Mouse (Mus musculus): ENCODE results near the gene Slamf6. TPM values are rescaled to one million over a fixed set of nuclear protein-coding genes. Genes with fewer than 3 reads are reported as not detected.
"Not testable (repeated sequence)": the region's sequence is repeated elsewhere in the genome, so short reads cannot be mapped to it uniquely, and the experiment has no call there.

The Slamf6 gene
- total RNA-seq (2021): under 1 TPM in 1 of 2 experiments, not detected in 1; 0.24 TPM

DNA sequence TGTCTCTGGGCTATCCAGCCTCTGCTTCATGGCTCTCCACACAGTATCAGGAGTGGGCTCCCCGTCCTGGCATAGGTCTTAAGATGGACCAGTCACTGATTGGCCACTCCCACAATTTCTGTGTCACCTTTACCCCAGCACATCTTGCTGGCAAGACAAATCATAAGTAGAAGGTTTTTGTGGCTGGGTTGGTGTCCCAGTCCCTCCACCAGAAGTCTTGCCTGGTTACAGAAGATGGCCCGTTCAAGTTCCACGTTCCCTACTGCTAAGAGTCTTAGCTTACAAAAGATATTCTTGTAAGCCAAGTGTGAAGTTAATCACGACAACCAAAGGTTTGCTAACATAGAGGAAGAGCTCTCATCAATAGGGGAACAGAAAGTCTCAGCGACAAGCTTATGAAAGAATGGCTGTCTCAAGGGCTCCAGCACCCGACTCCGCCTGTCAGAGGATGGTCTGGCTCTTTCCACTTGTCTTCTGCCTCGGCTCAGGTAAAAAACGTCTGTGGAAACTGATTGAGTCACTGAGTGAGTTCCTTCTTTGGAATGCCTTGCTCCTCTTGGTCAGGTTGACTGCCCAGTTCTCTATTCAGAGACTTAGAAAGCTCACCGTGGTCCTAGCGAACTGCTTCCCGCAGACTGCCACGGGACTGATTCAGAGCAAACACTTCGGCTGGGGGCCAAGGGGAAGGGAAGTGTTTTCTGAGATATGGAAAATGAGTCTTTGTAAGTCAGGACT, at the start of gene Slamf6:
Gene Slamf6 (plus strand): TSS at position 211 of the 735 bp plus-strand sequence.
- DNase-seq (ENCODE audit: extremely low spot score in 1 of 2, low spot score in 2 of 2): no peak
- intact Hi-C loops (cut with DNase I): no loop called here

GRCm38 (mm10) chr1:171886989-171887388, 30.3 kb upstream of the Slamf6 start:
- intact Hi-C loops (cut with DNase I): no loop called here
- DNase-seq (ENCODE audit: extremely low spot score in 1 of 2, low spot score in 2 of 2): peak in 1 of 2 experiments; percentile 40

DNA sequence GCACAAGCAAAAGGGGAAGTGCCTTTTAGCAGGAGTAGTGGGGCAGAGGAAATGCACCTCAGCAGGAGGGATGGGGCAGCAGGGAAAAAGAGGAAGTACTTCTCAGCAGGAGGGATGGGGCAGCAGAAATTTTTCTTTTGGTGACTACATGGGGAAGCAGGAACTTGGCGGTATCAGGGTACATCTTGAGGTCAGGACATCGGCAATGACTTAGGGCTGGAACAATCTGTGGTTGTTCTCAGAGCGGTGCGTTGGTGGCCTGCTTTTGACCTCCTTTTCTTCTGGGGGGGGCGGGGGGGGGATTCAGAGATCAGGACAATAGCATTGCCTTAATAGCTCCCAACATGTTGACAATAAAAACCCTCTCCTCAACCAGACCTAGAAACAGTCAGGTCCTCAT, 22.0 kb upstream of the Slamf6 start, which contains the start of gene Gm10521:
Gene Gm10521 (plus strand): TSS at position 301 of the 400 bp plus-strand sequence.
- intact Hi-C loops (cut with DNase I); DNase-seq (ENCODE audit: extremely low spot score in 1 of 2, low spot score in 2 of 2): not testable (repeated sequence)

DNA sequence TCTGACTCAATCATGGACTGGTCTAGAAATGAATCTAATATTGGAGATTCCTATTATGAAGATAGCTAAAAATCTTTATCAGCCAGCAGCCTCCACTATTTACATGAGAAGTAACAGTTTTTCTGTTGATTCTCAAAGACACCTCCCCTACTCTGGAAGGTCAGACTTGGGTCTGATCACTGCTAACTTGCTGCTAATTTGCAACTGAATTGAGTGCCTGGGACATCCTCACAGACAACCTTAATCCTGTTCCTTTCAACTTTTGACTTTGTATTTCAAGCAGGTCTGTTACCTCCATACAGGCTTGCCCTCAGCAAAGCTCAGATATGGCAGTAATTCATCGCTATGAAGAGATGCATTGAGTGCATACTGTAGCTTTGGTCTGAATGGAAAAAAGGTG, 13.3 kb upstream of the Slamf6 start:
- DNase-seq (ENCODE audit: extremely low spot score in 1 of 2, low spot score in 2 of 2): no peak
- intact Hi-C loops (cut with DNase I): no loop called here

DNA sequence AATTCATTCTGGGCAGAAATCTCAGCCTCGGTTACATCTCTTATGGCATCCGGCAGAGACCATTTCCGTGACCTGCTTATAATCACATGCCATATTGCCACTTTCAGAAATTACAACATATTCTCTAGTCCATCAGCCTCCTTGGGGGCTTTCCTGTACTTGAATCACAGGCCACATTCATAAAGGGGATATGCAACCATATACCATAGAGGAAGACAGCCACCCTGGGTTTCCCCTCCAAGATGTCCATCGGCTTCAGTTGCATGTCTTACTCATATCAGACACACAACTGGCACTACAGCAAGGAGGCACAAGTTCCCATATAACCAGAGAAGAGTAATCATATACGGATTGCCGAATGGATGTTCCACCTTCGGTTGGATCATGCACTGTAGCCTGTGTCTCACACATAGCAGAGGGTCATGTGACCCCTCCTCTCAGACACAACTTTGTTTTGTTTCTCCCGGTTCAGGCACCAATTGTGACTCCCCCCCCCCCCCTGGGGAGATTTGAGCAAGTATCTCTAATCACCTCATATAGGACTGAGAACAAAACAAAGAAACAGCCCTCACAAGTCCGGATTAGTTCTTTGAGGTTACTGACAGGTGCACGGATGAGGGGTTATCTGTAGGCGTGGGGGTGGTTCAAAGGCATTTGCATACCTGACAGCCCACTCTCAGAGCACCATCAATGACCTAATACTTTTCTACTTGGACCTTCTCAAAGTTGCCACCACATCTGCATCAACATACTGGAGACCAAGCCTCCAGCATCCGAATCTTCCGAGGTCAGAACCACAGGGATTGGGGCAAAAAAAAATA, 1.5 kb upstream of the Slamf6 start:
- no peak for DNase-seq (ENCODE audit: extremely low spot score in 1 of 2, low spot score in 2 of 2)
- intact Hi-C loops (cut with DNase I): no loop called here

- intact Hi-C loops (cut with DNase I): no loop called here
- DNase-seq (ENCODE audit: extremely low spot score in 1 of 2, low spot score in 2 of 2): no peak
Observed at GRCm38 (mm10) chr1:171918136-171918920, 1.0 kb downstream of the Slamf6 start.

GRCm38 (mm10) chr1:171919193-171919592, 1.9 kb downstream of the Slamf6 start:
- no peak for DNase-seq (ENCODE audit: extremely low spot score in 1 of 2, low spot score in 2 of 2)
- intact Hi-C loops (cut with DNase I): no loop called here

GRCm38 (mm10) chr1:171919901-171920510, 2.7 kb downstream of the Slamf6 start:
- intact Hi-C loops (cut with DNase I): no loop called here
- DNase-seq (ENCODE audit: extremely low spot score in 1 of 2, low spot score in 2 of 2): no peak

DNA sequence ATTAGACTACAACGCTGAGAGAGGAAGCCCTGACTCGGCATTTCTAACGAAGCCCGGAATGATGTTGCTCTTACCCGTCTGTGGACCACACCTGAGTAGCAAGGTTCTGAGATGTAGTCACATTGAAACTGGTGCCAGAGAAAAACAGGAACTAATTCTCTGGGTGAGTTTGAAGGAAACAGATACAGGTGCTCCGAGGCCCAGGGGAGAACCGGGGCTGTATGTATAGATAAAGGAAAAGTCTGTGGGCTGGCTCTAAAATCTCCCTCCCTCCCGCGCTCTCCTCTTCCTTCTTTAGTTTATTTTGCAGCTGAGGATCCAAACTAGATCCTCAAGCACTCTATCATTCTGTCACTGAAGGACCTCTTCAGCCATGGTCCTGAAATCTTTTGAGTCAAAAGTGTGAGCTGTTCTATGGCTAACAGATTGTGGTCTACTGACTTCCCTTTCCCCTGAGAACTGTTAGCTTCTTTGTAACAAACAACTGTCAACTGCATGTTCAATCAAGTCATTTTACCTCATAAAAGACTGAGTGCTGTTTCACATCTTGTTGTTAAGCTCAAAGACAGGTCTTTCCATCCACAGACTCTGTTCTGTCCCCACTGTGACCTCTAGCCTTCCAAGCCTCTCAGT, 3.8 kb downstream of the Slamf6 start:
- no peak for DNase-seq (ENCODE audit: extremely low spot score in 1 of 2, low spot score in 2 of 2)
- intact Hi-C loops (cut with DNase I): no loop called here

DNA sequence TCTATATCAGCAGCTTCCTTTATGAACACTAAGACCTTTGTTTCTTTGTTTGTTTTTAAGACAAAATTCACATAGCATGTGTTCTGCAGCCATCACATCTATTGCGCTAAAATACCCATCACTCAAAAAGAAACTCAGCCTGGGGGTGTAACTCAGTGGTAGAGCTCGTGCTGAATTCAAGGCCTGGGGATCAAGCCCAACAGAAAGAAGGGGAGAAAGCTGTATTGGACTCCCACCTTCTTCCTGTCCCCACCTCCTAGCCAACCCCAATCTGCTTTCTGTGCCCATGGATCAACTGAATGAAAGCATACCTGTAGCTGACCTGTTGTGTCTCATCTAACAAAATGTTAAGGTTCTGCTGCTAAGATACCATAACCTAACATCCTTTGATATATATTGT, 4.3 kb downstream of the Slamf6 start:
- no peak for DNase-seq (ENCODE audit: extremely low spot score in 1 of 2, low spot score in 2 of 2)
- intact Hi-C loops (cut with DNase I): no loop called here

GRCm38 (mm10) chr1:171922844-171923243, 5.5 kb downstream of the Slamf6 start:
- DNase-seq (ENCODE audit: extremely low spot score in 1 of 2, low spot score in 2 of 2): no peak
- intact Hi-C loops (cut with DNase I): no loop called here

DNA sequence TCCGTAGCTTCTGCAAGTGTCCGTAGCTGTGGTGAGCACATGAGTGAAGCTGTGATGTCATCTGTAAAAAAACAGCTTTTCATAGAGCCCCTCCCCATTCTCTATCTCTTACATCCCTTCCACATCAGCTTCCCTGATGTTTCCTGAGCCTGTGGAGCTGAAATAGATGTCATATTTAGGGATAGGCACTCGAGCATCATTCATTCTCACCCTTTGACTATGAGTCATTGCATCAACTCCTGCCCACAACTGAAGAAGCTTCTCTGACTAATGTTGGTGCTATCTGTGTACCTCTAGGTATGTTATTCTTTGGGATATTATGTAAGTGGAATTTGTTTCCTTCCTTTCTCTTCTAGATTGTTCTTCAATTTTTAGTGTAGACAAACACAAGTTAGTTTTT, 7.6 kb downstream of the Slamf6 start:
- DNase-seq (ENCODE audit: extremely low spot score in 1 of 2, low spot score in 2 of 2): no peak
- intact Hi-C loops (cut with DNase I): no loop called here

GRCm38 (mm10) chr1:171933851-171934250, 16.5 kb downstream of the Slamf6 start:
- intact Hi-C loops (cut with DNase I): no loop called here
- no peak for DNase-seq (ENCODE audit: extremely low spot score in 1 of 2, low spot score in 2 of 2)

DNA sequence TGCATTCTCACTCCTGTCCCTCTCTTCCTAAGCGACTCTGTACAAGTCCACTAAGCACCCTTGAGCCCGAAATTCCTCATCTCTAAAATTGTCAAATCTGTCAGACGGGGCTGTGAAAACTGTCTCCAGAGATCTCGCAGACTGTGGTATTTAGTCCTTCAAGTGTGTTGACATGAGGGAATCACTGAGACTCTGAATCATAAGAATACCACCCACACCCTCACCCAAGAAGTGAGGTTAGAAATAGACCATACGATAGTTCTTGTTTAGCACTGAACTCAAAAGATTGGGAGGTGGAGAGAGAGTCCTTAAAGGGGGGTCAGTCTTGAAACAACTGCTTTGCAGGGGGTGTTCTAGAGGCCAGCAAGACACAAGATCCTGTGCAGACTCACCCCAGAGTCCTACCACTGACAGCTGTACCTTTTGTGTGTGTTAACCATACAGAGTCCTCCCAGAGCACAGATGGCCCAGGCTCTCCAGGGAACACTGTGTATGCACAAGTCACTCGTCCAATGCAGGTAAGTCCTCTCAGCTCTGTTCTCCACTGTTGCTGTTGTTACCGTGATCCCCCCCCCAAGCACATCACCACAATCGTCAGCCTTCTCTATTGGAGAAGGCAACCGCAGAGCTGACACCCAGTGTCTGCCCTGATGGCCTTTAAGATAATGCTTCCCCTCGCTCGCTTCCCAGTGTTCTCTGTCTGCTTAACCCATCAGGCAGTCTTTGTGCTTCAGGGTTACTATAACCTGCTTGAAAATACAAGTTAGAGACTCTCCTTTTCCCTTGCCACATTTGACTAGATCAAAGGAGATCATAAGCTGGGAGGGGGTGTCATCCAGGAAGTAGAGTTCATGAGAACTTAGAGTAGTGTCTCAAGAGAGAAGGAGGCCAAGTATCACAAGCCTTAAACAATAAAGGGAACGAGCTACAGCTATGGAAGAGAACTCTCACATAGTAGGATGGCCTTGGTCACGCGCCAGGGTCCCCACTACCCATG, 21.9 kb downstream of the Slamf6 start:
- intact Hi-C loops (cut with DNase I): no loop called here
- DNase-seq (ENCODE audit: extremely low spot score in 1 of 2, low spot score in 2 of 2): no peak

- intact Hi-C loops (cut with DNase I): no loop called here
- DNase-seq (ENCODE audit: extremely low spot score in 1 of 2, low spot score in 2 of 2): no peak
Observed at GRCm38 (mm10) chr1:171940626-171941025, 23.3 kb downstream of the Slamf6 start.

DNA sequence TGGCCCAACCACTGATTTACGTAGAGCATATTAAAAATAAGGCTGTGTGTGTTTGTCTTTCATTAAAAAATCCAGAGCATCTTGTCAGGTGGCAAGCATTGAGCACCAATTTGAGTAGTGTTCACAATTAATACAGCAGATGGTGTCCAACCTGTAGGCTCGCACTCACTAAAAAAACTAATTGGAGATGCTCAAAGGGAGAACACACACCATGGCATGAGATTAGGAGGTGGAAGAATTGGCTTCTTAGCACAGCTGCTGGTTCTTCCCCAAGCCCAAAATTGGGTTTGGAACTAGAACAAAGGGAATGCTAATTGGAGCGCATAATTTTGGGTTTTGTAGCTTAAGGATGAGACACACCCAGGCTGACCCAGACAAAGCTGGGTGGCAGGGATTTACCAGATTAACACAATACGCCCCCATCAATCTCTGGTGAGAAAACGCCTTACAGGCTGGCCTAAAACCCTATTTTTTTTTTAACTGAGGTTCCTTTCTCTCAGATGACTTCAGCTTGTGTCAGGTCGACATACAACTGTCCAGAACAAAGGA, 29.2 kb downstream of the Slamf6 start:
- no peak for DNase-seq (ENCODE audit: extremely low spot score in 1 of 2, low spot score in 2 of 2)
- intact Hi-C loops (cut with DNase I): no loop called here
